Comparison of ENCODE assay signal across 37 mouse cellular contexts in genomic region chr15:67272397-67272796, GRCm38 (mm10).
DNase-seq lines count a peak whose midpoint lies in the region; ATAC-seq and TF ChIP-seq lines count a peak whose summit lies in the region.
"Had no signal": no experiment of that assay in that cellular context is flagged by ENCODE, and none has a peak within 500 bp of the region (broad histone marks: within the 10 kb centered on the region; RNA-seq: fewer than 3 reads in every experiment).

No protein-coding gene starts in this region.

- no peaks in the 10 kb centered on the region for H3K36me3 ChIP-seq in intestine, embryonic 14.5 days (ENCODE audit: control insufficient read depth, insufficient read depth, low read length)
- no peaks in the 10 kb centered on the region for H3K36me3 ChIP-seq in intestine, embryonic 16.5 days (ENCODE audit: control insufficient read depth, insufficient read depth, low read length)
- no peaks in the 10 kb centered on the region for H3K36me3 ChIP-seq in myocyte (ENCODE audit: control insufficient read depth, insufficient read depth)
- H3K36me3 ChIP-seq in forebrain, embryonic 13.5 days (ENCODE audit: poor library complexity, severe bottlenecking): no peaks in the 10 kb centered on the region
- H3K36me3 ChIP-seq: embryonic facial prominence, embryonic 10.5 days; embryonic facial prominence, embryonic 15.5 days; heart, embryonic 12.5 days; limb, embryonic 10.5 days; limb, embryonic 15.5 days; liver, embryonic 13.5 days; midbrain, embryonic 10.5 days; stomach, embryonic 15.5 days had no signal

- no peak for ATAC-seq in intestine, embryonic 14.5 days (replicated peaks; ENCODE audit: low FRiP score, low TSS enrichment, low read depth)
- no peak for ATAC-seq in intestine, embryonic 16.5 days
- ATAC-seq in forebrain, embryonic 13.5 days: no peak
- ATAC-seq: activated CD4-positive, CD25-positive, alpha-beta regulatory T cell, adult 4 months; forebrain, embryonic 14.5 days; inflammation-experienced regulatory T-cells, adult 6 months; lung, postnatal 0 days had no signal

- TF ChIP-seq POLR2A in myocyte (IDR thresholded peaks at IDR 0.05; ENCODE audit: insufficient read length, low read depth): no peak

- 87% methylated on average over 2 of the region's 2 CpGs for WGBS in intestine, embryonic 14.5 days
- 91% methylated on average over 2 of the region's 2 CpGs for WGBS in intestine, embryonic 16.5 days
- WGBS in forebrain, embryonic 13.5 days: 92% methylated on average over 2 of the region's 2 CpGs

- H3K4me3 ChIP-seq in intestine, embryonic 14.5 days (ENCODE audit: low read depth, low read length): no peak overlapping the region
- H3K4me3 ChIP-seq in intestine, embryonic 16.5 days (ENCODE audit: low read length): no peak overlapping the region
- H3K4me3 ChIP-seq in myocyte: no peak overlapping the region
- H3K4me3 ChIP-seq in forebrain, embryonic 13.5 days: no peak overlapping the region
- H3K4me3 ChIP-seq: embryonic facial prominence, embryonic 10.5 days; embryonic facial prominence, embryonic 15.5 days; gastrocnemius, adult 2 months; heart, adult 2 months; heart, embryonic 12.5 days; limb, embryonic 10.5 days; limb, embryonic 15.5 days; liver, embryonic 13.5 days; midbrain, embryonic 10.5 days; stomach, embryonic 15.5 days had no signal

- peak; percentile 1 for DNase-seq in intestine, embryonic 14.5 days (ENCODE audit: low spot score)
- DNase-seq in NIH3T3 (ENCODE audit: low read depth): peak; percentile 26
- DNase-seq in fibroblast of lung, adult 2 months (ENCODE audit: low read depth): peak; percentile 40
- no peak for DNase-seq in embryo, embryonic 10.5 days (ENCODE audit: low spot score)
- DNase-seq in cerebellum, adult 8-10 months: no peak
- DNase-seq: adrenal gland, postnatal 10 days; B cell, adult 2 months; cerebellum, adult 11 months; cerebellum, postnatal 10 days; gastrocnemius, adult 2 months; gastrocnemius, postnatal 36 days; heart, adult 2 months; kidney, adult 2 months; kidney, postnatal 4 days; layer of hippocampus, postnatal 36 days; liver, embryonic 13.5 days; lung, adult 18-20 months; retina, postnatal 1 day; right cerebral cortex, postnatal 25 days had no signal

- no peaks in the 10 kb centered on the region for H3K4me1 ChIP-seq in intestine, embryonic 14.5 days (replicated peaks; ENCODE audit: control insufficient read depth, insufficient read depth, low read length)
- no peaks in the 10 kb centered on the region for H3K4me1 ChIP-seq in intestine, embryonic 16.5 days (ENCODE audit: control insufficient read depth, insufficient read depth, low read length)
- no peaks in the 10 kb centered on the region for H3K4me1 ChIP-seq in forebrain, embryonic 13.5 days
- H3K4me1 ChIP-seq: embryonic facial prominence, embryonic 10.5 days; embryonic facial prominence, embryonic 15.5 days; heart, embryonic 12.5 days; limb, embryonic 10.5 days; limb, embryonic 15.5 days; liver, embryonic 13.5 days; midbrain, embryonic 10.5 days; stomach, embryonic 15.5 days had no signal

- H3K9ac ChIP-seq in intestine, embryonic 14.5 days (ENCODE audit: low read length): no peak overlapping the region
- H3K9ac ChIP-seq in intestine, embryonic 16.5 days (ENCODE audit: low read depth, low read length): no peak overlapping the region
- H3K9ac ChIP-seq in forebrain, embryonic 13.5 days: no peak overlapping the region
- H3K9ac ChIP-seq: embryonic facial prominence, embryonic 15.5 days; heart, embryonic 12.5 days; hindbrain, embryonic 14.5 days; limb, embryonic 15.5 days; liver, embryonic 13.5 days; stomach, embryonic 15.5 days had no signal

- H3K4me2 ChIP-seq in intestine, embryonic 14.5 days (ENCODE audit: low read length): no peak overlapping the region
- H3K4me2 ChIP-seq in intestine, embryonic 16.5 days (ENCODE audit: low read depth, low read length): no peak overlapping the region
- H3K4me2 ChIP-seq in myocyte (ENCODE audit: low read depth): peak overlapping the region; percentile 8
- no peak overlapping the region for H3K4me2 ChIP-seq in forebrain, embryonic 13.5 days
- H3K4me2 ChIP-seq: embryonic facial prominence, embryonic 15.5 days; heart, embryonic 12.5 days; hindbrain, embryonic 14.5 days; limb, embryonic 15.5 days; liver, embryonic 13.5 days; stomach, embryonic 15.5 days had no signal

- no peak overlapping the region for H3ac ChIP-seq in myocyte (ENCODE audit: control insufficient read depth, insufficient read length)

- no peaks in the 10 kb centered on the region for H3K9me3 ChIP-seq in intestine, embryonic 14.5 days (ENCODE audit: control insufficient read depth, low read length)
- H3K9me3 ChIP-seq in intestine, embryonic 16.5 days (ENCODE audit: control insufficient read depth, low read length): no peaks in the 10 kb centered on the region
- H3K9me3 ChIP-seq in forebrain, embryonic 13.5 days (replicated peaks): no peaks in the 10 kb centered on the region
- H3K9me3 ChIP-seq: embryonic facial prominence, embryonic 10.5 days; embryonic facial prominence, embryonic 15.5 days; heart, embryonic 12.5 days; limb, embryonic 10.5 days; limb, embryonic 15.5 days; liver, embryonic 13.5 days; midbrain, embryonic 10.5 days; stomach, embryonic 15.5 days had no signal

- H3K27me3 ChIP-seq in intestine, embryonic 14.5 days (replicated peaks; ENCODE audit: control insufficient read depth, insufficient read depth, low read length): no peaks in the 10 kb centered on the region
- H3K27me3 ChIP-seq in intestine, embryonic 16.5 days (replicated peaks; ENCODE audit: control insufficient read depth, insufficient read depth, low read length): no peaks in the 10 kb centered on the region
- H3K27me3 ChIP-seq in myocyte (ENCODE audit: control insufficient read depth, insufficient read depth, insufficient read length): no peaks in the 10 kb centered on the region
- no peaks in the 10 kb centered on the region for H3K27me3 ChIP-seq in forebrain, embryonic 13.5 days
- H3K27me3 ChIP-seq: CH12.LX; embryonic facial prominence, embryonic 15.5 days; heart, embryonic 12.5 days; limb, embryonic 15.5 days; liver, embryonic 13.5 days; stomach, embryonic 15.5 days had no signal

- H3K27ac ChIP-seq in intestine, embryonic 14.5 days (ENCODE audit: low read depth): no peak overlapping the region
- no peak overlapping the region for H3K27ac ChIP-seq in intestine, embryonic 16.5 days (ENCODE audit: low read length)
- H3K27ac ChIP-seq in forebrain, embryonic 13.5 days: no peak overlapping the region
- H3K27ac ChIP-seq: embryonic facial prominence, embryonic 10.5 days; embryonic facial prominence, embryonic 15.5 days; gastrocnemius, adult 2 months; heart, adult 2 months; hindbrain, embryonic 14.5 days; kidney, postnatal 0 days; limb, embryonic 10.5 days; limb, embryonic 15.5 days; liver, embryonic 13.5 days; macrophage; midbrain, embryonic 10.5 days; stomach, embryonic 15.5 days had no signal

- H3K79me2 ChIP-seq in myocyte (ENCODE audit: control insufficient read depth, insufficient read depth): no peaks in the 10 kb centered on the region

TF ChIP-seq in myocyte, 11 proteins besides CTCF, POLR2A, EP300 and RAD21:
- TF ChIP-seq REST (IDR thresholded peaks at IDR 0.05; ENCODE audit: insufficient read depth, insufficient read length) (no peak), USF1 (IDR thresholded peaks at IDR 0.05; ENCODE audit: low read depth) (peak; percentile 34), TCF12 (IDR thresholded peaks at IDR 0.05; ENCODE audit: insufficient read depth, poor library complexity, severe bottlenecking) (peak; percentile 63), E2F4 (IDR thresholded peaks at IDR 0.05; ENCODE audit: insufficient read depth) (no peak), MYOD1 (IDR thresholded peaks at IDR 0.05; ENCODE audit: control insufficient read depth in 1 of 3, insufficient read length in 2 of 3, low read depth in 2 of 3) (peak in 2 of 3 experiments; percentile 58 to 70), CEBPB (IDR thresholded peaks at IDR 0.05; ENCODE audit: insufficient read depth, poor library complexity, severe bottlenecking) (peak; percentile 99), SRF (IDR thresholded peaks at IDR 0.05; ENCODE audit: control insufficient read depth, insufficient read length, low read depth) (peak; percentile 33), MYOG (IDR thresholded peaks at IDR 0.05; ENCODE audit: control insufficient read depth in 1 of 3, insufficient read depth in 1 of 3, insufficient read length in 2 of 3, low read depth in 2 of 3) (no peak), TCF3 (IDR thresholded peaks at IDR 0.05; ENCODE audit: insufficient read length, low read depth) (no peak), MAX (IDR thresholded peaks at IDR 0.05; ENCODE audit: low read depth) (peak; percentile 97), POLR2AphosphoS2 (IDR thresholded peaks at IDR 0.05; ENCODE audit: insufficient read length, low read depth) (no peak)

Comparison
In these comparisons a context has a peak if more than half of its experiments do, and no peak if none do; other contexts are left out.
1. DNase-seq: peak in intestine, embryonic 14.5 days (single experiment), NIH3T3 (single experiment) and fibroblast of lung, adult 2 months (single experiment); none in embryo, embryonic 10.5 days (single experiment) and cerebellum, adult 8-10 months (single experiment).